Mouse (Mus musculus) gastrocnemius, adult 8-10 months (tissue): ENCODE measurements around the gene Trim7. TPM values are rescaled to one million over a fixed set of nuclear protein-coding genes. Genes with fewer than 3 reads are reported as not detected.
"Not testable (repeated sequence)": the region's sequence is repeated elsewhere in the genome, so short reads cannot be mapped to it uniquely, and the experiment has no call there.

Source experiments
- DNase-seq, 2 experiments: peaks; one replicate each; pipeline ENCODE4 v3.0.0; 2022; ENCODE audit warnings: low spot score in 2 of 2
- total RNA-seq, 4 experiments: library from RNA; stranded (reverse); gene quantifications; 2 replicates each; pipeline ENCODE4 v1.2.4; 2022

Gene Trim7
- total RNA-seq, 4 experiments from 2014 or later, result 25.5 to 30.8 (median 29.7) TPM

- DNase-seq, result no peak
These were observed 20.9 kb downstream of the Trim7 start for GRCm38 (mm10) chr11:48846881-48847280.

- DNase-seq, result no peak
These were observed 24.3 kb downstream of the Trim7 start for GRCm38 (mm10) chr11:48850240-48850639.

- no peak for DNase-seq
These were observed 25.5 kb downstream of the Trim7 start for GRCm38 (mm10) chr11:48851270-48851995.

GRCm38 (mm10) chr11:48852190-48852589, 26.2 kb downstream of the Trim7 start:
- no peak for DNase-seq

- DNase-seq, result no peak
These were observed 26.9 kb downstream of the Trim7 start for GRCm38 (mm10) chr11:48852624-48853473.

- DNase-seq, result peak; percentile 81
These were observed 27.7 kb downstream of the Trim7 start for GRCm38 (mm10) chr11:48853474-48854180.

GRCm38 (mm10) chr11:48859014-48859413, 33.1 kb downstream of the Trim7 start:
- DNase-seq, result no peak

- no peak for DNase-seq
These were observed 36.9 kb downstream of the Trim7 start for GRCm38 (mm10) chr11:48862784-48863319.

GRCm38 (mm10) chr11:48863808-48864207, 37.9 kb downstream of the Trim7 start:
- no peak for DNase-seq

- DNase-seq, result no peak
These were observed 40.5 kb downstream of the Trim7 start for GRCm38 (mm10) chr11:48866481-48866880.

- DNase-seq, result no peak
These were observed 43.6 kb downstream of the Trim7 start for GRCm38 (mm10) chr11:48869380-48870110.

GRCm38 (mm10) chr11:48870781-48871180, 44.8 kb downstream of the Trim7 start:
- no peak for DNase-seq

- DNase-seq, result peak; percentile 54 to 56
These were observed 45.3 kb downstream of the Trim7 start, which contains the start of gene Irgm1 for GRCm38 (mm10) chr11:48871201-48871772. Gene Irgm1, minus strand, starts transcription at chr11:48871683.

GRCm38 (mm10) chr11:48871817-48872541, 46.0 kb downstream of the Trim7 start:
- peak; percentile 44 to 54 for DNase-seq

- DNase-seq, result no peak
These were observed 46.9 kb downstream of the Trim7 start for GRCm38 (mm10) chr11:48872695-48873300.

- DNase-seq, result no peak
These were observed 47.8 kb downstream of the Trim7 start for GRCm38 (mm10) chr11:48873591-48874290.

GRCm38 (mm10) chr11:48874465-48874864, 48.5 kb downstream of the Trim7 start:
- no peak for DNase-seq

- DNase-seq, result not testable (repeated sequence)
These were observed 49.5 kb downstream of the Trim7 start for GRCm38 (mm10) chr11:48875343-48875837.
